Mouse (Mus musculus): ENCODE data around the gene Med12l. TPM values are rescaled to one million over a fixed set of nuclear protein-coding genes. Genes with fewer than 3 reads are reported as not detected.

Gene Med12l
- total RNA-seq, 1 experiment = 3.6 TPM

Other genes starting within 250 kb of the Med12l start
- gene Mindy4b-ps, start 183.5 kb upstream of the Med12l start, total RNA-seq (2012; rRNA removed) = not detected in 2 replicates
- gene Clrn1, start 120.5 kb upstream of the Med12l start, total RNA-seq (2012; rRNA removed) = 0.13 TPM in 1 of 2 replicates, not detected in the other
- gene Gpr171, start 96.0 kb downstream of the Med12l start, total RNA-seq (2012; rRNA removed) = 0.09 TPM in 1 of 2 replicates, not detected in the other
- 0.16 and 0.18 TPM in 2 replicates for gene P2ry14, start 147.8 kb downstream of the Med12l start, total RNA-seq (2012; rRNA removed)
- 0.16 and 0.18 TPM in 2 replicates for gene Gpr87, start 189.3 kb downstream of the Med12l start, total RNA-seq (2012; rRNA removed)
- gene P2ry13, start 205.1 kb downstream of the Med12l start, total RNA-seq (2012; rRNA removed) = 0.11 TPM in 1 of 2 replicates, not detected in the other

Data from ES-E14 (cell line).